In the genomic region with DNA sequence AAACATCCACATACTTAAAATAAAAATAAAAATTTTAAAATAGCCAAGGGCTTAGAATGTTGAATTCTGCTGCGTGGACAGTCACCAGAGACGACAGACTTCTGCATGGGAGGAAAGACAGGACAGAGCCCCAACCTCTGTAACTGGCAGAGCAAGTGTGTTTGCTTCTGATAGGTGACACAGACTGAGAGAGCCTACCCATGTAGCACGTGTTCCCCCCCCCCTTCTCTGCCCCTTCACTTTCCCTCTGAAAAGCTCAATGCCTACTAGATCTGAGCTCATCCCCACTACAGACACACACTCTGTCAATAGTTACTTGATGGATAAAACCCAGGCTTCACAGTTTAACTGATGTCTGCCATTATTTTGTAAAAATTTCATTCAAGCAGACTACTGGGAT, we compare ENCODE assay signal across 1 mouse cellular context.
TF ChIP-seq lines count a peak whose summit lies in the region.

No protein-coding gene starts in this region.

TF ChIP-seq in CH12.LX, 34 proteins besides CTCF, POLR2A, EP300 and RAD21:
- peak; percentile 34; the same call in 1 of the 2 replicates for TF ChIP-seq BHLHE40 (IDR thresholded peaks at IDR 0.05; ENCODE audit: low read depth, low read length)
- TF ChIP-seq POLR2AphosphoS2 (IDR thresholded peaks at IDR 0.05; ENCODE audit: low read depth, low read length) = no peak
- no peak for TF ChIP-seq MAFK (IDR thresholded peaks at IDR 0.05; ENCODE audit: insufficient replicate concordance, low read length)
